Mouse (Mus musculus): ENCODE measurements around the gene Zfp61.

GRCm38 (mm10) chr7:24295376-24295775 is 5.7 kb downstream of the Zfp61 start:
- no peak for TF ChIP-seq EP300 (IDR thresholded peaks at IDR 0.05; ENCODE audit: low read depth)
- no peak for TF ChIP-seq CTCF (IDR thresholded peaks at IDR 0.05; ENCODE audit: low read depth)
